Mouse (Mus musculus) cerebellum, adult 18-20 months (tissue): ENCODE results near the gene Ccdc175.

Experiments
- DNase-seq, 2 experiments: peaks; one replicate each; pipeline ENCODE4 v3.0.0; 2021

The Ccdc175 gene

GRCm38 (mm10) chr12:72184929-72185328, at the start of gene Ccdc175:
Ccdc175 (minus strand) TSS chr12:72185029.
- DNase-seq, result no peak

DNA sequence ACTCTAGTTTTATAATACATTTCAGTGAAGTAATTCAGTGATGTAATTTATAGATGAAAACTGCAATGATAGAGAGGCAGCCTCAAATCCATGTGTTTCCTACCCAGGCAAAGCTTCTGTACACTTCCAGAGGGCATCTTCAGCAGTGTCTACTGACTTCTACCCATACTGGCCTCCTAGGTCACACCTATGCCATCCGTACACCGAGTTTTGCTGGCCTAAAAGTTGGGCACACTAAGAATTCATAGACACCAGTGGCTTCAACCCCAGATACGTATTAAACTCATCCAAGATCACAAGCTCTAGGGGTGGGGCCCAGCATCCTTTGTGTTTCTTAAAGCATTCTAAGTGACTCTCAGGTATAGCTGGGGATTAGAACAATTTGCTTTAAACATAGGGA, 49.3 kb upstream of the Ccdc175 start:
- DNase-seq, result no peak

DNA sequence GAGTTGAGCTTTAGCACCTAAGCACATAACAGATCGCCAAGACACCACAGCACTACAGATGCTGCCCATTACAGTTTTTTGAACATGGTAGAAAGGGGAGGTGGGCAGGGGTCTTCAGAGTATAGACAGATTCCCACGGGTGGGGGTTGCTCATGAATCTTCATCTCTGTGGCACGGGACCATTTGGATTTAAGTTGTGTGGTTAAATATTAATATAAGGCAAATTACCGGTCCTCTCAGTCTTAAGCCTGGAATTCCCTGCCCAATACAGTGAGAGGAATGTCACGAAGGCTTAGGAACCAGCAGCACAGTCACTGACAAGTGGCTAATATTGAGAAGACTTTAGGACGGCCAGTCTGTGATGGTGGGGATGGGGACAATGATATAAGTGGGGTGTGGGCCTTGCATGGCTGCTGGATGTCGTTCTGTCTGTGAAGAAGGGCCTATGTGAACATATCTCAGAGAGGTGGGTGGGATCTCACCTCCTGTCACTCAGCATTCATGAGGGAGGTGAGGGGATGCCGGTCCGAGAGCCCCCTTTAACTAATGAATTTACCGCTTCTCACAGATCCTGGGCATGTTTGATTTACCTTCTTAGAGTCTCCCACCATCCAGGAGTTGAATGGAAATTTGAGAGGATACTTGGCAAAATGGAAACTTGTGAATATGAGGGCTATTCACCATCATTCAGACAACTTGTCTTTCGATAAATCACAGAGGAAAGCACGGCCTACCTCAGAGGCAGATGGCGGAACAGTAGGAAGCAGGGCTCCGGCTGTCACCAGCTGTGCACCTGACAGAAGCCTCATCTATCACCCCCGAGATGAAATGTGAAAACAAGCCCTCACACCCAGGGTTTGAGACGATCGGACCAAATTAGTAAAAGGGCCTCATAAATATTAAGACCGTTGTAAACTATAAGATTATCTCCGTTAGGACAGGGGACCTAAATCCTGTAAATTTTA, 48.3 kb upstream of the Ccdc175 start:
- DNase-seq, result peak; percentile 85 to 86

DNA sequence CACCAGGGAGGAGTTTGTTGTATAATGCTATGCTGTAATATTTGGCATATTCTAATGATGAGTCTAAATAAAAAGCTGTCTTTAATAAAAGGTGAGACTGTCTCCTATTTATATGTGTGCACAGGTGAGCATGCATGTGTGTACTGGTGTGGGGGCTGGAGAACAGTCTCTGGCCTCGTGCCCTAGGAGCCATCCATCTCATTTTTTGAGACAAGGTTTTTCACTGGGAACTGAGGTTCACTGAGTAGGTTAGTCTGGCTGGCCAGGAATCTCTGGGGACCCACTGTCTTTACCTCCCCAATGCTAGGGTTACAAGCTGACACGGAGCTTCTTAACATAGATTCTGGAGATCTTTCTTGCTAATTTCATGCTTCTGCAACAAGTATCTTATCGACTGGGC, 47.3 kb upstream of the Ccdc175 start:
- peak in 1 of 2 experiments; percentile 48 for DNase-seq

DNA sequence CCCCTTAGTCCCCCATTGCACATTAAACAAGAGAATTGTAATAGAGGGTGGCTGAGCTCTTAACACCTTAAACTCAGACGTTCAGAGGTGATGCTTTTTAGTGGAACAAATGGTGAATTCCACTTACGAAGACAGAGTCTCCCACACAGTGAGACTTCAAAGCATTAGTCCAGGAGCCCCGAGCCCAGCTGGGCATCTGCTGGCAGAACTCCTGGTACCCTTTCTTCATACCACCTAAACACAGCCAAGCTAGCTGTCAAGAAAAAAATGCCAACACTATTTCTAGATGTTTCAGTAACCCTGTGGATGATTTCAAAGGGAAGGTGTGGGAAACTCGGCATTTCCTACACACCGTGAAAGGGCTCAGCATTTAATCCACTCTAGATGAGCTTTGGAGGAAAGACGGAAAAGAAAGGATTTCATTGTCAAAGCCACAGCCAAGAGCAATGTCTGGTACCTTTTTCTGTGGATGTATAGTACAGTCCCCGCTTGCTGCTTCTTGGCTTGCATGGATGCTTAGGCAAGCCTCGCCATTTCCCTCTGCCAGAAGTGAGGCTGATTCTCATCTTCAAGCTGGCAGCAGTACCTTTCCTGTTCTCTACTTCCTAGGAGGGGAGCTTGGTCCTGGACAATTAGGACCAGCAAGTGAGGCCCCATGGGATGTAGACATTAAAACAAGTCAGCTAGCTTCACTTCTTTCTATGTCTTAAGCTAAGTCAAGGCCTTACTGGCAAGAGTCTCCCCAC, 44.8 kb upstream of the Ccdc175 start:
- DNase-seq, result peak; percentile 58 to 59

DNA sequence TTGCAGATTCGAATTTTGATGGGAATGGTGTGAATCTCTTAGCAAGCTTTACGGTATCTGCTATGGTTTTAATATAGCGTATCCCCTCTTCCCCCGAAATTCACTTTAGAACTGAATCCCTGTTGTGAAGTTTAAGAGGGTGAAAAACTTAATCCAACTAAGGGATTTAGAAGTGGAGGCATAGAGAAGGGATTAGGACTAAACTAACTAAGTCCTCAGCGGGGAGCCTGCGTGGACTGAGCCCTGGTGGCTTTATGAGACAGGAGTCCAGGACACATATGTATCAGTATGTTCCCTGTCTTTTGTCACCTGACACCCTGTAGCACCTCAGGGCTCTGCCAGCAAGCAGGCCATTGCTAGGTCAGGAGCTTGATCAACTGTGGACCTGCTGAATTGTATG, 42.9 kb upstream of the Ccdc175 start:
- no peak for DNase-seq

DNA sequence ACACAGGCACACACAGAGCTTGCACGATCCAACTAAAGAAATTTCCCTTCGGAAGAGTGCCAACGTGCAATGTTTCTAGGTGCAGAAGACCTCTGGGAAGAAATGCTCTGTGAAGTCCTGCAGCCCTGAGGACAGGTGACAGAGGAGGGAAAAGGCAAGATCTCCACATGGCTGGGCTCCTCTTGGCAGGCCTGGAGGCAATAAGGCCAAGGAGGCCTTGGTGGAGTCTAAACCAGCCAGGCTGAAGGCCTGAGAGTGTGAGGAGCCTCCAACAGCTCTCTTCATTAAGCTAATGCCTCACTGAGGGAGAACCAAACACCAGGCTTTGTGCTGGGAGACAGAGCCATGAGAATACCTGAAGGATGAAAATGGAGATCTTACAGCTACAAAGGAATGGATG, 40.5 kb upstream of the Ccdc175 start:
- no peak for DNase-seq

DNA sequence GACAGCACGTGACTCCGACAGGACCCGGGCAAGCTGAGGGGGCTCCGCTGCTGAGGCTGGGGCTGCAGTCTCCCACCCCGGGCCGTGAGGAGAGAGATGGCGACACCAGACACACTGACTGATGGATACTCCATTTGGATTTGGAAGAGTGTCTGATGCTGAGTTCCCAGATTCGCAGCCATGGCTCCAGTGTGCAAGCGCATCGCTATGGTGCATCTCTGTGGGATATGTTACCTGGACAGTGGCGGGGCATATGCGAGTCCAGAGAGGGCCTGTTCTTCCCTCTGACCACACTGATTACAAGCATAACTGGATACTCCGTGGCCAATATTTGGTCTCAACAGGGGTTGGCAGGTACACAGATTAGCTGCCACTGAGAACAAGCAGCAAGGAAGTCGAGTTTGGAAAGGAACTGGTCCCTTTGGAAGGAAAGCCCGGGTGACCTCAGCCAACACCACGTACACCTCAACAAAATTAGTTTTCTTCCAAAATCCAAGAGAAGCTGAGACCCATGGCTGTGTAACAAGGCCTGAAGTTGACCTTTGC, 38.8 kb upstream of the Ccdc175 start:
- DNase-seq, result peak; percentile 50 to 51

DNA sequence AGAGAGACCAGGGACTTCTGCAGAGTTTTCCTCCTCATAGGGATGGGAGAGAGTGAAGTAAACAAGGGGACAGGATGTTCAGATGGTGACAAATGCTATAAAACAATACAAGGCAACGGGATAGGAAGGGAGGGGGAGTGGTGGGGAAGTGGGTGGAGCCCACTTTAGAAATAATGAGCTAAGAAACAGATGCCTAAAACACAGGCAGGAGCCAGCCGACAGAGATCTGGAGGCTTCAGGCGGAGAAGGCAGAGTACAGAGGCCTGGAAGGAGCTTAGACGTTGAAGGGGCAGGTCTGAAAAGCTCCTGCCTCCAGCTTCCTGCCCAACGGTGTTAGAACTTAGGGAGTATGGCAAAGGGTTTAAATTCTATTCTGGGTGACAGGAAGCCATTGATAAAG, 28.7 kb upstream of the Ccdc175 start:
- no peak for DNase-seq

GRCm38 (mm10) chr12:72200828-72201227, 16.0 kb upstream of the Ccdc175 start:
- no peak for DNase-seq

- peak; percentile 32 to 37 for DNase-seq
Measured at GRCm38 (mm10) chr12:72197925-72198486, 13.2 kb upstream of the Ccdc175 start.

DNA sequence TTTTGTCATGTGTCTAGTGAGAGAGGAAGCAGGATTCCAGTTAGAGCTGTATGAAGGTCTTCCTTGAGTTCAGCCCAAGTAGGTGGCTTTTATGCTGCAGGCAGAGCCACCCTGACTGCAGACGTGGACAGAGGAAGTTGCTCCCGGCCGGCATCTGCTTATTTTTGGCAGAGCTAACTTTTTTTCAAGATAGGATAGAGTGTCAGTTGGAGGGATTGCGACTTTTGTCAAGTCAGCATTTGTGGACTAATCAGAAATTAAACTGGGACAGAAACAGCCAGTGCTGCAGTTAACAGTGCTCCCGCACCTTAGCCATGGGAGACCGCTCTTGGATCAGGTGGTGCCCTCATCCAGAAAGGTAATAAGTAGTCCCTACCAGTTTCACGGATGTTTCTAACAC, 12.6 kb upstream of the Ccdc175 start:
- DNase-seq, result no peak

DNA sequence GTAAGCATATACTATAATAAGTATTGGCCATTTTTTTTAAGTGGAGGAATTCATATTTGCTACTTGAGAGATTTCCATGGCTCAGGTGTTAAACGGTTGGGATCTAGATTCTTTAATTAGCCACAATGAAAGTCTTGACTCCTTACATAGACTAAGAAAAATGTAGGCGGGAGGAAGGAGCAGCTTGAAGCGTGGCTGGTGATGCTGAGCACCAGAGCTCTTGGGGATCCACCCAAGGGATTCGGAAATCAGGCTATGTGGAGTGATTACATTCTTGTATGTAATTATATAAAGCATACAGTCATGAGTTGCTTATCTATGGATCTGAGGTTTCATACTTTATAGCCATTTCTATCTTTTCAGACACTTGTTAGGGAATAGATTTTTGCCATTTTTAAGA, 5.3 kb downstream of the Ccdc175 start:
- DNase-seq, result no peak

DNA sequence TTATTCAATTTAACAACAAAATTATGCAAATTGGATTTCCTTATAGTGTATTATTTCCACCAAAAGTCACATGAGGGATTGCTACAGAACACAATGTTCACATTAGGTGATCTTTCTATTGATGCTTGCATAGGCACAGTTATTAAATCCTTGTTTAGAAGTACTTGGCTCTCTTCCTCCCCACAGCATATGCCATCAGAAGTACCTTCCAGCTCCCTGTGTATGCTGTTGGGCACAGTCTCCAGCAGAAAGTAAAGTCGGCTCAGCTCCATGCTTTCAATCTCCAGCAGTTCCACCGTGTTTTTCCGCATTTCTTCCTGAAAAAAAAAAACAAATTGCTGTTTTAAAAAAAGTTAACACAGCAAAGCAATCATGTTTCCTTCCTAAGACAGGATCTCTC, 6.5 kb downstream of the Ccdc175 start:
- DNase-seq, result peak; percentile 39 to 58

DNA sequence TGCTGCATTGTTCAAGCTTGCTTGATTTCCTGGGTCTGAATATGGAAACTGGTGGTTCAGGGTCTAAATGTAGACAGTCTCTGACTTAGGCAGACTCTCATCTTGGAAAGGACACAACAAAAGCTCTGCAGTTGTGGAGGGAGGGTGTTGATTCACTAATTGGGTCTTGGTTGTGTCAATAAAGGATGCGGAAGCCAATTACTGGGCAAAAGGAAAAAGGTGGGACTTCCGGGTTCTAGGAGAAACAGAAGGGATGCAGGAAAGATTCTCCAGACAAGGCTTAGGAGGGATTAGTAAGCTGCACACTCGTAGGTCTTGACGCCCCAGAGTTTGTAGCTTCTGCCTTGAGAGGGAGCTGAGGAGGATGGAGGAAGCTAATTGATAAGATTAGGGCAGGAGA, 26.4 kb downstream of the Ccdc175 start:
- DNase-seq, result no peak

DNA sequence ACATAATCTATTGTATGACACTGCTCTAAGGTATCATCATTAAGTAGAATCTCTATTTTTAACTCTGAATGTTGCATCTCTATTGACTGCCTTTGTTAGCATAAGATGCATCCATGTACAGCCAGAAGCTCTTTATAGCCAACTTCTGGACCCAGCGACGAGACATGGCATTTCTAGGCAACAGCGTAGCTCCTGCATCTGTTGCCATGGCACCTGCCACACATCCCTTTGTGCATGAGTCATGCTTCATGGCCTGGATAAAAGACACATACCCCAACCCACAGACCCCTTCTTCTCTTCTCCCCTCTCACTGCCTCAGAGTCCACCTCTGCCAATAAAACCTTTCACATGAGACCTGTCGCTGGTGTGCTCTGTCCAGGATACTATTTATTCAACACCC, 34.0 kb downstream of the Ccdc175 start:
- no peak for DNase-seq

GRCm38 (mm10) chr12:72129203-72129602, 55.6 kb downstream of the Ccdc175 start:
- no peak for DNase-seq

DNA sequence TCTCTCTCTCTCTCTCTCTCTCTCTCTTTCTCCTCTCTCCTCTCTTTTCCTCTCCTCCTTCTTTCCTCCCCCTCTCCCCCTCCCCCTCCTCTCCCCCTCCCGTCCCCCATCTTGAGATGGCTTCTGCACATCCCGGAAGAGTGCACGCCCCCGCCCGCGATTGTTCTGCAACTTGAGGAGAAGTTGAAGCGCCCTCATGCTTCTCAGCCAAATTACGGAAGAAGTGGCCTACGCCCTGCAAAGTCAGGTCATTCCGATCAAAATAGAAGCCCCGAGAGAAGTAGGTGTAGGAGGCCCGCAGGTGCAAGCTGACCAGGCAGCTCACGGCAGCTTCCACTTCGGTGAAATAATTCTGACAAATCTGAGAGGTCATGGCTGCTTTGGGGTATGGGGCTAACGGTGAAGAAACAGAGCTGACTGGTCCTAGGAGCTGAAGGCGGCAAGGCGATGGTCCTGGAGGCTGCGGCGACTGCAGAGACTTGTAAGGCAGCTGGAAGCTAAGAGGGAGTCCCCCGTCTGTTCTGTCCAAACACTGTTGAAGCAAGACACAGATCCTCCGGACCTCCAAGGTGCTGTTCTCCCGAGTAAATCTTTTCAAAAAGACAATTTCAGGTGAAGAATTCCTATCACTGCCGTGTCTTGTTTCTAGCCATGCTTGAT, 69.0 kb downstream of the Ccdc175 start:
- no peak for DNase-seq

DNA sequence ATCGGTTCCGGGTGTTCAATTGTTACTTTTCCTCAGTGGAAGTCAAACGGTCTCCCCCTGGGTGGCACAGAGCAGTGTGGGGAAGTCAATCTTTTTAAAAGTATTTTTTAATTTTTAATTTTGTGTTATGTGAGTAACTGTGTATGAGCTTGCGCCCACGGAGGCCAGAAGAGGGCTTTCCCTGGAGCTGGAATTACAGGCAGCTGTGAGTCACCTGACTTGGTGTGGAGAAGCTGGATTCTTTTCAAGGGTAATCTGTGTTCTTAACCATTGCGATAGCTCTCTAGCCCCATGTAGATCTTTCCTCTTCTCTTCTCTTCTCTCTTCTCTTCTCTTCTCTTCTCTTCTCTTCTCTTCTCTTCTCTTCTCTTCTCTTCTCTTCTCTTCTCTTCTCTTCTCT, 69.7 kb downstream of the Ccdc175 start:
- DNase-seq, result no peak

- peak; percentile 68 to 82 for DNase-seq
Measured at GRCm38 (mm10) chr12:72104525-72105281, 80.1 kb downstream of the Ccdc175 start.

- DNase-seq, result no peak
Measured at GRCm38 (mm10) chr12:72104027-72104426, 80.8 kb downstream of the Ccdc175 start.

DNA sequence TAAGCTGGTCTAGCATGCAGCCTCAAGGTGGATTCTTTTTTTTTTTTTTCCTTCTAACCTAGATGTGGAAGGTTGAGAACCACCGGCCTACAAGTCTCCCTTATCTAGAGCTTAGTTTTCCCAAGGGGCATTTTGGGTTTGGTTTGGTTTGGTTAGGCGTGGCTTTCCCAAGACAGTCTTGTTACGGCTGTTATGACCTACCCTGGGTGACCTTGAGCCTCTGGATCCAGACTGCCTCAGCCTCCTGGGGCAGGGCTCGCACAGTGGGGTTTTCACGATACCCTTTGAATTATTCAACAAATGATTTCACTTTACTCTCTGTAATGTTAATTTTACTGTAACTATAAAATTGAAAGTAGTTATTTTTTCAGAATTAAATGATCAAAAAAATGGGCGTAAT, 82.1 kb downstream of the Ccdc175 start:
- DNase-seq, result no peak
